Mouse (Mus musculus) heart, postnatal 0 days (tissue): ENCODE data around the gene Lce3d. TPM values are rescaled to one million over a fixed set of nuclear protein-coding genes. Genes with fewer than 3 reads are reported as not detected.
A peak's percentile ranks its signal among the peaks of the same experiment; 100 is the strongest.

Experiments
- ATAC-seq: fragments of 200-750 bp; cut with Nextera tagmentation; 2 replicates; pipeline ENCODE4 v1.8.0; 2017; ENCODE audit warnings: low read depth, moderate number of reproducible peaks, moderate library complexity; ENCODE audit not compliant: insufficient read depth
- DNase-seq: peaks from one replicate; pipeline ENCODE4 v3.0.0-alpha.2; 2016; ENCODE audit warnings: low spot score
- H3K27ac ChIP-seq: fragments of 300-500 bp; sonication (generic); 2 replicates; pipeline ENCODE4 v1.5.1; 2014; ENCODE audit warnings: low read depth, mild to moderate bottlenecking
- H3K27me3 ChIP-seq: fragments of 300-500 bp; sonication (generic); 2 replicates; pipeline ENCODE4 v1.6.1; 2014; ENCODE audit warnings: low read length, mixed read lengths; ENCODE audit not compliant: control insufficient read depth, insufficient read depth
- H3K36me3 ChIP-seq: fragments of 300-500 bp; sonication (generic); replicated peaks from 2 replicates; pipeline ENCODE4 v1.6.1; 2014; ENCODE audit warnings: low read length, mixed read lengths; ENCODE audit not compliant: control insufficient read depth, insufficient read depth
- H3K4me1 ChIP-seq: fragments of 300-500 bp; sonication (generic); 2 replicates; pipeline ENCODE4 v1.6.1; 2014; ENCODE audit warnings: antibody characterized with exemption; ENCODE audit not compliant: control insufficient read depth, insufficient read depth
- H3K4me2 ChIP-seq: fragments of 300-500 bp; sonication (generic); 2 replicates; pipeline ENCODE4 v1.6.1; 2014; ENCODE audit warnings: low read depth, mild to moderate bottlenecking, low read length, moderate library complexity
- H3K4me3 ChIP-seq: fragments of 300-500 bp; sonication (generic); 2 replicates; pipeline ENCODE4 v1.5.1; 2014; ENCODE audit warnings: low read depth, low read length
- H3K9ac ChIP-seq: fragments of 300-500 bp; sonication (generic); replicated peaks from 2 replicates; pipeline ENCODE4 v1.6.1; 2014; ENCODE audit warnings: low read depth, low read length, mixed read lengths
- H3K9me3 ChIP-seq: fragments of 300-500 bp; sonication (generic); replicated peaks from 2 replicates; pipeline ENCODE4 v1.6.1; 2016; ENCODE audit warnings: low read length; ENCODE audit not compliant: control insufficient read depth
- CTCF ChIP-seq: IDR thresholded peaks from 2 replicates; pipeline ENCODE4 v1.5.1; 2016; ENCODE audit warnings: antibody characterized with exemption, control low read depth, low read depth
- EP300 ChIP-seq: IDR thresholded peaks from 2 replicates; pipeline ENCODE4 v1.6.1; 2016; ENCODE audit warnings: antibody characterized with exemption, low read depth
- WGBS: fragments of 180-500 bp; shearing (Covaris S2); extraction: QIAGEN DNeasy Blood & Tissue Kit; methylation state at CpG from one replicate; pipeline ENCODE4 v1.1.7; 2014; 5-methylcytosine and 5-hydroxymethylcytosine counted together
- polyA plus RNA-seq: library from polyadenylated mRNA; unstranded; fragments of >200 nt; fragmentation: Nextera tagmentation; extraction: Ambion mirVana; gene quantifications from 2 replicates; pipeline ENCODE4 v1.2.1, GENCODE M21; 2015
- total RNA-seq: library from RNA; depleted of rRNA; stranded (reverse); fragments of >200 nt; gene quantifications from 2 replicates; pipeline ENCODE4 v1.2.3, GENCODE M21; 2014; ENCODE audit warnings: low replicate concordance; rRNA removed

Gene Lce3d
- total and polyA plus RNA-seq, 2 experiments from 2014 or later: not detected

- no peak for ATAC-seq
- no peaks in the 10 kb centered on the region for H3K27me3 ChIP-seq
- H3K4me2 ChIP-seq: no peak within 1 kb of the TSS
- no peak within 1 kb of the TSS for H3K27ac ChIP-seq
- no peaks in the 10 kb centered on the region for H3K4me1 ChIP-seq
- TF ChIP-seq CTCF (no peak), EP300 (no peak)
- 78% methylated on average over 2 of the region's 2 CpGs for WGBS
- no peak within 1 kb of the TSS for H3K9ac ChIP-seq
- DNase-seq: no peak
- no peaks in the 10 kb centered on the region for H3K9me3 ChIP-seq
- no peaks in the 10 kb centered on the region for H3K36me3 ChIP-seq
- H3K4me3 ChIP-seq: no peak within 1 kb of the TSS
These were observed 9.6 kb downstream of the Lce3d start, which contains the start of gene Lce3e for GRCm38 (mm10) chr3:92966761-92967160. TSS of gene Lce3e (plus strand) at chr3:92967061.

- H3K27ac ChIP-seq: no peak overlapping the region
- WGBS: 69% methylated on average over 2 of the region's 2 CpGs
- H3K9ac ChIP-seq: no peak overlapping the region
- no peaks in the 10 kb centered on the region for H3K9me3 ChIP-seq
- no peaks in the 10 kb centered on the region for H3K27me3 ChIP-seq
- H3K4me3 ChIP-seq: no peak overlapping the region
- DNase-seq: no peak
- H3K36me3 ChIP-seq: no peaks in the 10 kb centered on the region
- no peaks in the 10 kb centered on the region for H3K4me1 ChIP-seq
- ATAC-seq: no peak
- H3K4me2 ChIP-seq: no peak overlapping the region
- TF ChIP-seq CTCF (no peak), EP300 (no peak)
These were observed 21.3 kb downstream of the Lce3d start for GRCm38 (mm10) chr3:92978484-92978883.

GRCm38 (mm10) chr3:92991926-92992325 is 34.7 kb downstream of the Lce3d start, which contains the start of gene Lce3f:
TSS of gene Lce3f (plus strand) at chr3:92992226.
- no peaks in the 10 kb centered on the region for H3K36me3 ChIP-seq
- H3K9me3 ChIP-seq: no peaks in the 10 kb centered on the region
- DNase-seq (no peak), ATAC-seq (no peak)
- H3K4me2 ChIP-seq: no peak within 1 kb of the TSS
- no peak within 1 kb of the TSS for H3K27ac ChIP-seq
- no peaks in the 10 kb centered on the region for H3K4me1 ChIP-seq
- no peak within 1 kb of the TSS for H3K9ac ChIP-seq
- TF ChIP-seq CTCF (no peak), EP300 (no peak)
- H3K4me3 ChIP-seq: no peak within 1 kb of the TSS
- H3K27me3 ChIP-seq: no peaks in the 10 kb centered on the region

GRCm38 (mm10) chr3:92998691-92999090 is 41.5 kb downstream of the Lce3d start:
- no peak overlapping the region for H3K27ac ChIP-seq
- no peaks in the 10 kb centered on the region for H3K4me1 ChIP-seq
- no peaks in the 10 kb centered on the region for H3K36me3 ChIP-seq
- DNase-seq (peak; percentile 65), ATAC-seq (peak; percentile 49; the same call in 1 of the 2 replicates)
- H3K4me2 ChIP-seq: no peak overlapping the region
- no peak overlapping the region for H3K4me3 ChIP-seq
- H3K27me3 ChIP-seq: no peaks in the 10 kb centered on the region
- H3K9me3 ChIP-seq: no peaks in the 10 kb centered on the region
- WGBS: under 1% methylated on average over 7 of the region's 7 CpGs
- no peak for TF ChIP-seq EP300
- peak; percentile 77 for TF ChIP-seq CTCF
- H3K9ac ChIP-seq: no peak overlapping the region

GRCm38 (mm10) chr3:93000621-93001020 is 43.4 kb downstream of the Lce3d start:
- Histone ChIP-seq H3K36me3 (no peaks in the 10 kb centered on the region), H3K4me2 (no peak overlapping the region), H3K9ac (no peak overlapping the region), H3K27ac (no peak overlapping the region), H3K4me3 (no peak overlapping the region), H3K4me1 (no peaks in the 10 kb centered on the region), H3K27me3 (no peaks in the 10 kb centered on the region), H3K9me3 (no peaks in the 10 kb centered on the region)
- ATAC-seq (no peak), DNase-seq (no peak)
- TF ChIP-seq CTCF (no peak), EP300 (no peak)
- WGBS: 54% methylated on average over 3 of the region's 3 CpGs

- 58% methylated on average over 4 of the region's 4 CpGs for WGBS
- no peaks in the 10 kb centered on the region for H3K9me3 ChIP-seq
- no peak for ATAC-seq
- no peak overlapping the region for H3K27ac ChIP-seq
- TF ChIP-seq EP300 (no peak), CTCF (no peak)
- no peaks in the 10 kb centered on the region for H3K27me3 ChIP-seq
- H3K9ac ChIP-seq: no peak overlapping the region
- no peak overlapping the region for H3K4me2 ChIP-seq
- no peak for DNase-seq
- H3K4me3 ChIP-seq: no peak overlapping the region
- no peaks in the 10 kb centered on the region for H3K4me1 ChIP-seq
- no peaks in the 10 kb centered on the region for H3K36me3 ChIP-seq
These were observed 45.7 kb downstream of the Lce3d start for GRCm38 (mm10) chr3:93002843-93003242.

Other genes starting within 250 kb of the Lce3d start
- not detected in 2 replicates for gene Lce1e, start 248.3 kb upstream of the Lce3d start, total RNA-seq
- not detected in 2 replicates for gene Lce1e, start 248.3 kb upstream of the Lce3d start, polyA plus RNA-seq
- gene Lce1f, start 237.0 kb upstream of the Lce3d start, total RNA-seq: not detected in 2 replicates
- gene Lce1f, start 237.0 kb upstream of the Lce3d start, polyA plus RNA-seq: not detected in 2 replicates
- gene Gm38119, start 218.3 kb upstream of the Lce3d start, total RNA-seq: not detected in 2 replicates
- not detected in 2 replicates for gene Gm38119, start 218.3 kb upstream of the Lce3d start, polyA plus RNA-seq
- gene Lce1g, start 205.1 kb upstream of the Lce3d start, total RNA-seq: not detected in 2 replicates
- gene Lce1g, start 205.1 kb upstream of the Lce3d start, polyA plus RNA-seq: not detected in 2 replicates
- gene Lce1h, start 192.3 kb upstream of the Lce3d start, total RNA-seq: not detected in 2 replicates
- not detected in 2 replicates for gene Lce1h, start 192.3 kb upstream of the Lce3d start, polyA plus RNA-seq
- gene Lce1i, start 178.5 kb upstream of the Lce3d start, total RNA-seq: not detected in 2 replicates
- not detected in 2 replicates for gene Lce1i, start 178.5 kb upstream of the Lce3d start, polyA plus RNA-seq
- not detected in 2 replicates for gene Lce1j, start 166.9 kb upstream of the Lce3d start, total RNA-seq
- not detected in 2 replicates for gene Lce1j, start 166.9 kb upstream of the Lce3d start, polyA plus RNA-seq
- not detected in 2 replicates for gene Lce1k, start 149.5 kb upstream of the Lce3d start, total RNA-seq
- gene Lce1k, start 149.5 kb upstream of the Lce3d start, polyA plus RNA-seq: not detected in 2 replicates
- not detected in 2 replicates for gene Kprp, start 130.1 kb upstream of the Lce3d start, total RNA-seq
- gene Kprp, start 130.1 kb upstream of the Lce3d start, polyA plus RNA-seq: not detected in 2 replicates
- not detected in 2 replicates for gene Lce1l, start 106.1 kb upstream of the Lce3d start, total RNA-seq
- gene Lce1l, start 106.1 kb upstream of the Lce3d start, polyA plus RNA-seq: not detected in 2 replicates
- gene 2310050C09Rik, start 87.2 kb upstream of the Lce3d start, total RNA-seq: not detected in 2 replicates
- gene 2310050C09Rik, start 87.2 kb upstream of the Lce3d start, polyA plus RNA-seq: not detected in 2 replicates
- gene Lce3a, start 31.2 kb upstream of the Lce3d start, total RNA-seq: not detected in 2 replicates
- gene Lce3a, start 31.2 kb upstream of the Lce3d start, polyA plus RNA-seq: not detected in 2 replicates
- not detected in 2 replicates for gene Lce3b, start 24.4 kb upstream of the Lce3d start, total RNA-seq
- not detected in 2 replicates for gene Lce3b, start 24.4 kb upstream of the Lce3d start, polyA plus RNA-seq
- gene Lce3c, start 12.9 kb upstream of the Lce3d start, total RNA-seq: not detected in 2 replicates
- gene Lce3c, start 12.9 kb upstream of the Lce3d start, polyA plus RNA-seq: not detected in 2 replicates
- gene Lce3e, start 9.7 kb downstream of the Lce3d start, total RNA-seq: not detected in 2 replicates
- gene Lce3e, start 9.7 kb downstream of the Lce3d start, polyA plus RNA-seq: not detected in 2 replicates
- not detected in 2 replicates for gene Lce3f, start 34.8 kb downstream of the Lce3d start, total RNA-seq
- not detected in 2 replicates for gene Lce3f, start 34.8 kb downstream of the Lce3d start, polyA plus RNA-seq
- not detected in 2 replicates for gene Crct1, start 58.3 kb downstream of the Lce3d start, total RNA-seq
- gene Crct1, start 58.3 kb downstream of the Lce3d start, polyA plus RNA-seq: not detected in 2 replicates
- gene Lce1m, start 61.7 kb downstream of the Lce3d start, total RNA-seq: not detected in 2 replicates
- not detected in 2 replicates for gene Lce1m, start 61.7 kb downstream of the Lce3d start, polyA plus RNA-seq
- gene Gm4858, start 111.4 kb downstream of the Lce3d start, total RNA-seq: not detected in 2 replicates
- not detected in 2 replicates for gene Gm4858, start 111.4 kb downstream of the Lce3d start, polyA plus RNA-seq
- gene Crnn, start 187.4 kb downstream of the Lce3d start, total RNA-seq: not detected in 2 replicates
- gene Crnn, start 187.4 kb downstream of the Lce3d start, polyA plus RNA-seq: not detected in 2 replicates
- not detected in 2 replicates for gene Flg2, start 239.9 kb downstream of the Lce3d start, total RNA-seq
- gene Flg2, start 239.9 kb downstream of the Lce3d start, polyA plus RNA-seq: not detected in 2 replicates